Mouse (Mus musculus) right cerebral cortex, postnatal 25 days (tissue): ENCODE results near the gene Aktip.

ENCODE experiments used
- DNase-seq: peaks from one replicate; pipeline ENCODE4 v3.0.0; 2022

The Aktip gene

GRCm38 (mm10) chr8:91199876-91200275 is at the start of gene Aktip:
Gene Aktip, minus strand, starts transcription at chr8:91199976.
- DNase-seq = no peak

DNA sequence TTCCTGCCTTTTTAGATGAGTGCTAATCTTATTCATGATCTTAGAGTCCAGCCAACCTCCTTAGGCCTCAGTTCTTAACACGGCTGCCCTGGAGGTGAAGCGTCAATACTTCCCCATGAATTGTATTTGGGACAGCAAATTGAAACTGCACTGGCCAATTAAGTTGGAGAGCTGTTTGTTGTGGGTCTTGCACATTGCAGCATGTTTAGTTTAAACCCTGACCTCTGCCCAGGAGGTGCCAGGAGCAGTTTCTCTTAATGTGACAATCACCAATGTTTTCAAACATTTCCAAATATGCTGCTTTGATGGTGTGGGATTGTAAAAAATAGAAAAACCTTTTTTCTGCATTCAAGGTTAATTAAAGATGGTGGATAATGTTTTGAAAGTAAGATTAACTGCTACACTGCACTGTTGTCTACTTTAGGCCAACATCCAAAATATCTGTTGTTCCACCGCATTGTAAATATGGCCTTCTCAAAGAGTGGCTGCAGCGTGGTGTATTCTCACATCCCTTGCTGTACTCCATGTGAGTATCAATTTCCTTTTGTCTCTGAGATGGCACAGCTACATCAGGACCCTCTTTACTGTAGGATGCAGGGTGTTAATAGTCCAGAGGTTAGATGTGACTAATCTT is 46.2 kb upstream of the Aktip start:
- DNase-seq = no peak

DNA sequence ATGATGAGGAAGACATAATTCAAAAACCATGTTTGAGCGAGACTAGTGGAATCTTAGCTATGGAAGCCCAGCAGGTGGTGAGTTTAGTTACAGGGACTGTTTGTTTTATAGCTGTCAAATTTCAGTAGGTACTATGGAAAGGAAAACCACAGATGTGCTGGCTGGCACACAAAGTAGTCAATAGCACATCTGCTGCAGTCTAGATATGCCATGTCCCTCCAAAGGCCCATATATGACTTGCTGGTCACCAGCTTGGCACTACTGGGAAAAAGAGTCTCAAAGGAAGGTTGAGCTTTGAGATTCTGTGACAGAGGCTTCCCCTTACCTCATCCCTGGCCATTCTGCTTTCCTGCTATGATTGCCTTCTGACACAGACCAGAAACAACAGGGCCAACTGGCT is 42.9 kb upstream of the Aktip start:
- no peak for DNase-seq

DNA sequence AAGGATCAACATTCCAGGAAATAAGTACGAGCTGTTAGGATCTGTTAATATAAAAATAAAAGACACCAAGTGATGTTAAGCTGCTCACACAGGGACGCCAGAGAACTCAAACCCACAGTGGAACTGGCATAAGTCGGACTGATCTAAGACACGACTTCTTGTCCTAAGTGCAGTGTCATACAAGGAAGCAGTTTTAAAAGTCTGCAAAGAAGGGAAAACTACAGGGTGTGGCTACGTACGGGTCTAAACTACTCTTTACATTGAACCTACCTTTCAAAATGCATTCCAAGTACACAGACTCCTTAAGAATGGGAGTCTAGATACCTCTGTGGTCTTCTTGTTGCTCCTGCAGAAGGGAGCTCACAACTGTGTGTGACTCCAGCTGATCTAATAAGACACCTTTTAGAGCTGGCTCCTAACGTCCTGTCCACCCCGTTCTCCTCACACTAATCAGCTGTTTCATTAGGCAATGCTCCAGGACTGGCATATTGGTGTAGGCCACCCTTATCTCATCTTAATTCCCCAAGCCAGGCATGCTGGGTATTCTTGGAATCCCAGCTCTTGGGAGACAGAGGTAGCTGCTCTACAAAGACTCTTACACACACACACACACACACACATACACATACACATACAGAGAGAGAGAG is 42.2 kb upstream of the Aktip start:
- DNase-seq = no peak

- no peak for DNase-seq
Observed at GRCm38 (mm10) chr8:91241371-91241770, 41.6 kb upstream of the Aktip start.

DNA sequence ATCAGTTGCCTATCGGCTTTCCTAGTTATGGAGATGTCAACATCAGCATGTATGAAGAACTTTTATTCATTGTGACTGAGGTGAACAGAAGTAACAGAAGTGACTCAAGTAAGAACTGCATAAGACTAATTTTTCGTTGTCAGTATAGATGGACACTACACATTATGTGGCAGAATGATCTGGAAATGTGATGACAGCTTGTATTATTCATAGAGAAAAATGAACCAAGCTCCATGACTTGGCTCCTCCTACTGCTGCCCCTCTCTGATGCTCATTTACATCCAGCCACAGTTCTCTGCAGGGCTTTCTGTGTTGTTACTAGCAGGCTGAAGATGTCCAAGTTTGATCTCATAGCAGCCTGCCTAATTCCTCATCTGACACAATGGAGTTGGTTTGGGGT is 37.4 kb upstream of the Aktip start:
- no peak for DNase-seq

GRCm38 (mm10) chr8:91234097-91234496 is 34.3 kb upstream of the Aktip start:
- no peak for DNase-seq

- no peak for DNase-seq
Observed at GRCm38 (mm10) chr8:91227421-91227841, 27.7 kb upstream of the Aktip start.

DNA sequence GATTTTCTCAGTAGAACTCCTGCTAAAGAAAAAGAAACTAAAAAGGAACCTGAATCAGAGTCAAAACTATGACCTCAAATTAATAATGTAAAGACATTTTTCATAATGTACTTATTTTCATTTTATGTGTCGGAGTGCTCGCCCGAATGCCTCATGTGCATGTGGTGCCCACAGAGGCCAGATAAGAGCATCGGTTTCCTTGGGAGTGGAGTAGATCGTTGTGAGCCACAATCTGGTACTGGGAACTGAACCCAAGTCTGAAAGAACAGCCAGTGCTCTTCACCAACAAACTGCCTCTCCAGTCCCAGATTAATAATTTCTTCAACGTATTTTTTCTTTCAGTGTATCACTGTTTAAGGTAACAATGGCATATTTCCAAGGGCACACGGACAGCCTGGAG is 24.5 kb upstream of the Aktip start:
- DNase-seq = no peak

DNA sequence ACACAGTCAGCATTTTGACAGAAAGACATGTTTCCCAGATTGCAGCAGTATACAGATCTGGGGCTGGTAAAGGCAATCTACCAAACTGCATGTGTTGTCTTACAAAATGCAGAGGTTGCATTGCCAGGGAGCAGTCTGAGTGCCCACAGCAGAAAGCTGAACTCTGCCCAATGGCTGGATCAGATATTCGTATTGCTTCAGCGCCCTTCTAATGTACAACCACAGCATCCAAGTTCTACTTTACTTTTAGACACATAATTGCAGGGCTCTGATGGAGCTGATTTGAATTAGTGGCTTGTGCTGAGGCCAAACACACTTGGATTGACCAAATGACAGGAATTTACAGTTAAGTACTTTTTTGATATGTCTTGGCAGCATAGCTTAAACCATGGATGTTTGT is 22.1 kb upstream of the Aktip start:
- DNase-seq = no peak

- DNase-seq = no peak
Observed at GRCm38 (mm10) chr8:91218271-91218670, 18.5 kb upstream of the Aktip start.

DNA sequence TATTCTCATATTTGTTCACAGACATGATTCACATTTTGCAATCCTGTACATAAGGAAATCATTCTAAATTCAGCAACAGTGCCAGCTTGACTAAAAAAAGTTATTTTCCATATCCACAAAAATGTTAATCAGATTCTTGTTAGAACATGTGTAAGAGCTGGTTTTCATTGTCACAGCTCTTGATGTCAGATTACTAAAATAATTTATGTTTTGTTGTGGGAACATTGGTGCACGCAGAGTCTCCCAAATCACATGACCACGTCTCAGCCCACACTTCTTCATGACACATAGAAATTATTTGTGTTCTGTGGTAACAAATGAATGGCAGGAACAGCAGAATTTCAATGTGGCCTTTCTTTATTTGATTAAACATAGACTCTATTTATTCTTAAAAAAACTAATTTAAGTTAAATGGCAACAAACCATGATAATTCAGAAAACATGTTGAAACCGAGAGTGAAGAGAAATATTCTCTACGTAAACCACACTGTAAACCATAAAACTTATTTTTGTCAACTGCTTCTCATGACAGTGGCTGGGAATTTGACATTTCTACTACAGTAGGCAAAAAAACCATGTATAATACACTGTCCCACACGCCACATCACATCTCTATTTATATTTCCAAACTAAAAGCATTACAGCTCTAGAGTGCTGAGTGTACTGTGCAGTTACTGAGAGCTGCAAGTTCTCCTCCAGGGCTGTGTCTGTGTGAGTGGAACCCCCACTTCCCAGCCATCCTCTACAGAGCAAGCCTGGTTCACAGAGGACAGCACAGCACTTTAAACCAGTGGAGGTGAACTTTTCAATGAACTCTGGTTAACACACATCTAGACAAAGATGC is 17.5 kb upstream of the Aktip start:
- no peak for DNase-seq

DNA sequence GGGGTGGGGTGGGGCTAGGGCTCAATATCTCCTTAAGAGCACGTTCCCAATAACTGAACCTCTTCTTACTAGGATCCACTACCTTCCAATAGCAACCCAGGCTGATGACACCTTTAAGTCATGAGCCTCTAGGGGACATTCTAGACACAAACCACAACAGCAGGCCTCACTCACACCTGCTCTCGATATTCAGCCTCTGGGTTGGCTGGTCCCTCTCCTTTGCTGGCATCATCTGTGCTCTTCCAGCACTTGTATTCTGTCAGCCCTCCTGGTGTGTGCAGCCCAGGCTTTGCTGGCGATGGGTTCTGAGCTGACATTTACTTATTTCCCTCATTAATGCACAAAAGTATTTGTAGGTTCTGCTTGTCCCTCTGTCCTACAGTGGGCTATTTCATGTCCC is 14.5 kb upstream of the Aktip start:
- no peak for DNase-seq

GRCm38 (mm10) chr8:91212948-91213347 is 13.2 kb upstream of the Aktip start:
- DNase-seq = no peak

- DNase-seq = no peak
Observed at GRCm38 (mm10) chr8:91209658-91210057, 9.9 kb upstream of the Aktip start.

DNA sequence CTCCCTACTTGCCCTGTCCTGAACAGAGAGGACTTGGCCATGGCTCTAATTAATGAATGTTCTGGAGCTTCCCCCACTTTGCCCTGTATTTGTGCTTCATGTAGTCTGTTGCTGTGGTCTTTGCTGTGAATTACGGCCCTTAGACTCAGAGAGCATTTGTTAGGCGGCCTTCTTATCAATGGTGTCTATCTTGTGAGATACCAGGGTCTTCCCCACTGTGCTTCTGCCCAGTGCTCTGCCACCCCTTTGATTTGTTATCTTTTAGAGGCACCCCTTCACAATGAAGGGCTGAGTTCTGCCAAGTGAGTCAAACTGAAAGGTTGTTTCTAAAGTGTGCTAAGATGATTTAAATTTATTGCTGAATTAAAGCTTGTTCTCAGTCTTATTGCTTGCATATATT is 7.9 kb upstream of the Aktip start:
- no peak for DNase-seq

DNA sequence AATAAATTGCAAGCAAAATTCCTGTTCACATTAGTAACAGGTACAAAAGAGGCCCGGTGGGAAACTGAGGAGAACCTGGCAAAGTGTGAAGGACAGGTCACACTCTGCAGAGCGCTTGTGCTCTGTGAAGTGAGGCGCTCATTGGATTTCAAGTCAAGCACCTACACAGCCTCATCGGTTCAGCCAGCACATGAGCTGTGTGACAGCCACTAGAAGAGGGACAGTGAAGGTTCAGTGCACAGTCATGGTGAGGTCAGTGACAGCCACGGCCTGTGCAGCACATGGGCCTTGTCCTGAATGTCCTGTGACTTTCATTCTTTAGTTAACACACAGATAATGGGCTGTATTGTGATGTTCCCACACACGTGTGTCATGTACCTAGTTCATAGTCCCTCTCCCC is 6.1 kb upstream of the Aktip start:
- DNase-seq = no peak

DNA sequence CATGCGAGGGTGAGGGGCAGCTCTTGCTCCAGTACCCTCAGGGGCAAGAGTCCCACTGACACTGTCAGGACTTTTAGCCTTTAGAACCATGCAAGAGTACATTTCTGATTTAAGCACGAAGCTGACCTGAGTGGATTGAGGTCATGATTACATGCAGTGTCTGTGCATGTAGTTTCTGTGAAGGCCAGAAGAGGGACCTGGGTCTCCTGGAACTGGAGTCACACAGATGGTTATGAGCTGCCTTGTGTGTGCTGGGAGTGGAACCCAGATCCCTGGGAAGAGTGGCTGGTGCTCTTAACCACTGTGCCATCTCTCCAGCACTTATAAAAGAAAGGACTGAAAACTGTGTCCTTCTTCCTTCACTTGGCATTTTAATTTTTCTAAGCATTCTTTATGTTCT is 1.4 kb upstream of the Aktip start:
- no peak for DNase-seq

GRCm38 (mm10) chr8:91198036-91198435 is 1.7 kb downstream of the Aktip start:
- DNase-seq = no peak

GRCm38 (mm10) chr8:91197233-91197632 is 2.5 kb downstream of the Aktip start:
- no peak for DNase-seq

DNA sequence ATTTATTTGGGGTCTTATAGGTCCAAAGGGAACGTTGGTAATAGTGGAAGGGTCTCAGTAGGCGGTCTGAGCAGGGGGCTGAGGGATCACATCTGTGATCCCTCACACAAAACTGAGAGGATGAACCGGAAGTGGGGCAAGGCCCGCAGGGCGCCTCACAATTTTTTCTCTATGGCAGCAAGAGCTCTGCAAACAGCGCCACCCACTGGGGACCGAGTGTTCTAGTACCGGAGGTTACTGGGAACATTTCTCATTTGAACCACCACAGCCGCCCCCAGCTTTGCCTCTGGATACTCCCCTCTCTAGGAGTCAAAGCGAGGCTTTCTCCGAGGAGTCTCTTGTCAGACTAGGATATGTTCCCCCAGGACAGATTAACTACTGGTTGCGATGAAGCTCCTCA is 3.1 kb downstream of the Aktip start:
- no peak for DNase-seq

DNA sequence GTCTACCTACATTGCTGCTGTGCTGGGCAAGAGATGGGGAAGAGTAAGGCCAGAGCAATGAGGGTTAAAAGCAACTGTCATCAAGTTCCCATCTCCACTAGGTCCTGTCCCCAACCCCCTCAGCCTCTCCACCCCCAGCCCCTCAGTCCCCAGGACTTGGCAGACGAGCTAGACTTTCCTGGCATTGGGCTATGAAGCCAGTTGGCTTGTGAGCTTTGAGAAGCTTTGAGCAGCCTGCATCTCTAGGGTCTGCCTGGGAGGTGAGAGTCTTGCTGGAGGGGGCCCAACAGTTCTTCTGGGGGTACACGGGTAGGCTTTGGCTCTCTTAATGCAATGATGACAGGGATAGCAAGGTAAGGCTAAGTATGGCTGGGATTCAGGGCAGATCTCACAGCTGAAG is 5.7 kb downstream of the Aktip start:
- no peak for DNase-seq

- no peak for DNase-seq
Observed at GRCm38 (mm10) chr8:91192941-91193340, 6.8 kb downstream of the Aktip start.

DNA sequence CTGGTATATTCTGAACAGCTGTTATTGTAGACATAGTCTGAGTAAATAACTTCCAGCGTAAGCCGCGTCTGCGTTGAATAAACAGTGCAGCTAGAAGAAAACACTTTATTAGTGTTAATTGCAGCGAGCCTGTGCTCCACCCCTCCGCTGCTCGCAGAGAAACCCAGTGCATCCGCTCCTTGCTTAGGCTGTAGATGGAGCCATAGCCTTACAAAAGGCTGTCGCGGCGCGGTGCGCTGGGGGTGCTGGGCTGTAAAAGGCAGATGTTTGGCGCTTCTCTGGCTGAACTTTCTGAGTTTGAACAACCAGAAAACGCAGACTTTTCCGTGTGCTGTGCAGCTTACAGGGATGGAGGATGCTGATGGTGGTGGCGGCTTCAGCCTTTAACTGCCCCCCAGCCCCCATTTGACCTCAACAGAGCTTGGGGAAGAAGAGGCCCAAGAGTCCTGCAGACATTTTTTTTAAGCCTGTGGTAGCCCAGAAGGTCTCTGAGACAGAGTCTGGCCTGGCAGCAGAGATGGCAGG is 8.9 kb downstream of the Aktip start:
- DNase-seq = peak; percentile 45
